Mouse (Mus musculus): ENCODE measurements at regions not wholly inside any gene's neighbourhood (a gene's known extent, or its start where the extent isn't known, plus 50 kb on each side); places are given as distances from the start of the nearest gene placed in this dataset.

DNA sequence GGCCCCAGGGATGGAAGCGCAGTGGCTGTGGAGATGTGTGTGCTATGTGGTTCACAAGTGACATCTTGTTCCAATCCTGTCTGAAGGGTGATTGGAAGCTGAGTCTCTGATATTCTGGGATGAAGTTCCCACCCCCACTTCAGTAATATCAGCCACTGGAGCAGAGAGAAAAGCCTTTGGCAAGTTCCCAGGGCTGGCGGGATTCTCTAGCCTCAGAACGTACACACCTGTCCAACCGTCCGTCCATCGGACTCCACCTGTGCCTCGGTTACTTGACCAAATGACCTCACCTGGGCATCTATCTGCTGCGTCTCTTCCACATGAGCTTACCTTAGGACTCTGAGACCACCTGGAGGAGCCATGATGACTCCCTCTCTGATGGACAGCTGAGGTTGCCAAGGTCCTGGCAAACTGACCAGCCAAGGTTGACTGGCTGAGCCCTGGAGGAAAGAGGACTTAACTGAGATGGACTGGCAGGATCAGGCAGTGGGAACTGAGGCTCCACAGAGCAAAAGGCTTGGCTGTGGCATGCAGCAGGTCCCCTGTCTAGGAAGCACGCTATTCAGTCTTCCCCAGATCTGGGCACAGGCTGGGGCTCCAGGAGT lies 152.5 kb upstream of the A530016L24Rik start:
- DNase-seq, result no peak

DNA sequence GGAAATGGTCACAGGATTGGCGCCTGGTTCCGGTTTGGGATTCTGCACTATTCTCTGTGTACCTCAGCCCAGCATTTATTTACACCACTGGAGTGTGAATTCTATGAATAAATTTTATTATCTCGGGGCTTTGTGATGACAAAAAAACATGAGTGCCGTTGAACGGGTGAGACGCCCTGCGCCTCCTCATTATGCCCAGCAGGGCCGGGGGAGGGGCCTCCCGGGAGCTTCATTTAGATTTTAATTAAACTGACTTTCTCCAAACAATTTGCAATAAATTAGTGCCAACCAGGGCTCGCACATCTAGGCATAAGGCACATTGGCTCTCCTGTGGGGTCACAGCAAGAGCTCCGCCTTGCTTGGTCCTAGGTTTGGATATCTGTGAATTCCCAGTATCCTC lies 151.8 kb upstream of the A530016L24Rik start:
- no peak for DNase-seq

- no peak for DNase-seq
Measured at GRCm38 (mm10) chr12:112338976-112339375, 150.3 kb upstream of the A530016L24Rik start.

- DNase-seq, result no peak
Measured at GRCm38 (mm10) chr12:112339481-112340179, 149.6 kb upstream of the A530016L24Rik start.

GRCm38 (mm10) chr12:112340248-112340647 lies 149.0 kb upstream of the A530016L24Rik start:
- DNase-seq, result no peak

DNA sequence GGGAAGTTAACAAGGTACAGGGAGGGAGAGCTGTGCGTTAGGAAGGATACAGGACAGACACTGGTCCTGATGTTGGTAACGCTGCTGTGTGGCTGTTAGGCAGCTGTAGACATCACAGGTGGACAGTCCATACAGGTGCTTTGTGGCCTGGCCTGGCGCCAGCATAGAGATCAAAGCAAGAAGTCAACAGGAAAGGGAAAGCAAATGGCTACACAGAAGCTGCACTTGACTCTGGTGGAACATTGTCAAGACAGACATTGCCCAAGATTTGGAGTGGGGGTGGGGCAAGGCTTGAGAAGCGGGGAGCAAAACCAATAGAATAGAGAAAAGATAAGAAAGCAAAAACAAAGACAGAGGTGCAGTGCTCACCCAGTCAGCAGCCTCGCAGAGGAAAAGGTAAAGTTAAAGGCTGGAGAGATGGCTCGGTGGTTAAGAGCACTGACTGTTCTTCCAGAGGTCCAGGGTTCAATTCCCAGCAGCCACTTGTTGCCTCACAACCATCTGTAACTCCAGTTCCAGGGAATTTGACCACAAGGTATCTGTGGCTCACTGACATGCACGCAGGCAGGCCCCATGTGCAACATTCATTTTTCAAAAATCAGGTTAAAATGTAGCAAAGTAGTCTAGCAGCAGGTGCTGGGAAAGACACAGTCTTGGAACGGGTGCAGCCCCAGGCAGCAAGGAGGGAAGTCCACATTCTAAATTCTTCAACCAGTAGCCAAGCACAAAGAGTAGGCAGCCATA lies 147.3 kb upstream of the A530016L24Rik start:
- DNase-seq, result no peak

DNA sequence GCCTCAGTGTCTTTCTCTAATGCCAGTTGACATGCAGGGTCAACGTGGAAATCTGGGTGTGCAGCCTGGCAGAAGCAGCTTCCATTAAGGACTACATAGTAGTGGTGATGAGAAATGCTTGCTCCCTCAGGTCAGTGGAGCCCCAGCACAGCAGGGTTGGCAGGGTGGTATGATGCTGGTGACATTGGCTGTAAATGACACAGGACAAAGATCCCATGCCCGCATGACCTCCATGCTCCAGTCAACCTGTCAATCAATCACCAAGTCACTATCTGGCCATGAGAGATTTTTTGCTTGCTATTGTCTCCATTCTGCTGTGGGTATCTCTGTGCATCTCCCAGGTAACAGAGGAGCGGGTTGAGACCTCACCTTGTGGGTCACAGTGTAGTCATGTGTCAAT lies 146.2 kb upstream of the A530016L24Rik start:
- DNase-seq, result no peak

DNA sequence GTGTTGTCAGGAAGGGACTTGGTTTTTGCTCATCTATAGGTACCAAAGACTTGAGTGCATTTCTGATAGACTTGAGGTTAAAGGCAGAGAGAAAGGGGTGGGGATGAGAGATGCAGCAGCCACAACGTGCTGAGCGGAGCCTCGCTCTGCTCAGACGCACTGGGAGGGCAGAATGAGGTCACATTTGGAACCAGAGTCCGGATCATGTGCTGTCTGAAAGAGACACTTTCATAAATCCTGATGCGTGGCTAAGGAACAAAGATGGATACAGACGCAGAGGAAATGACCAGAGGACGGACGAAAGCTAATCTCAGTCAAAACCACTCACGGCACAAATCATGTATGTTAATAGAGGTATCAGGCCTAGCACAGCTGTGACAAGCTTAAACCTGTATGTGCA lies 145.0 kb upstream of the A530016L24Rik start:
- DNase-seq, result peak; percentile 41

- no peak for DNase-seq
Measured at GRCm38 (mm10) chr12:112345797-112346196, 143.5 kb upstream of the A530016L24Rik start.

GRCm38 (mm10) chr12:112348116-112348515 lies 141.1 kb upstream of the A530016L24Rik start:
- DNase-seq, result no peak

DNA sequence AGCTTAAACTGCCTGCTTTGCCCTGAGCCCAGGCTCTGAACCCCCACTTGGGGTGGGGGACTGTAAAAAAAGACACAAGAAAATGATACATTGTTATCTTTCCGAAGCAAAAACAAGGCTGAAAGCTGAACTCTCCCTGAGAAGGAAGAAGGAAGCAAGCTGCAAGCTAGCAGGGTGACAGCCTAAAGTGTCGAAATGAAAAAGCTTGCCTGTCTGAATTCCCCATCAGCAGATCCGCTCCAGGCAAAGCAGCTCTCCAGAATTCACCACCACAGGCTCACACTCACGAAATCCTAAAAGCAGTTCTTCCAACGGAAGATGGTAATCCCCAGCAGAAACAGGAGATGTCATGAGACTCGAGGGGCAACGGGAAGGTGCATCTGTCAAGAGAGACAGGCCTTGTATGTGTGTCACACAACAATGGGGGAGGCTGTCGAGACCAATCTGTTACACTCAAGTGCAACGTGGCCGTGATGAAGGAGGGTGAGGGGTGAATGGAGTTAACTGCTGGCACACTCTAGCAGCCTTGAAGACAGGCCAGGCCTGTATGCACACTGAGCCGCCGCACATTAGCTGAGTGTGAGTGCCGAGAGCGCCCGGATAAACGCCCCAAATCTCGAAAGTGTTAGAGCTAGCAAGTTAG lies 139.5 kb upstream of the A530016L24Rik start:
- DNase-seq, result no peak

DNA sequence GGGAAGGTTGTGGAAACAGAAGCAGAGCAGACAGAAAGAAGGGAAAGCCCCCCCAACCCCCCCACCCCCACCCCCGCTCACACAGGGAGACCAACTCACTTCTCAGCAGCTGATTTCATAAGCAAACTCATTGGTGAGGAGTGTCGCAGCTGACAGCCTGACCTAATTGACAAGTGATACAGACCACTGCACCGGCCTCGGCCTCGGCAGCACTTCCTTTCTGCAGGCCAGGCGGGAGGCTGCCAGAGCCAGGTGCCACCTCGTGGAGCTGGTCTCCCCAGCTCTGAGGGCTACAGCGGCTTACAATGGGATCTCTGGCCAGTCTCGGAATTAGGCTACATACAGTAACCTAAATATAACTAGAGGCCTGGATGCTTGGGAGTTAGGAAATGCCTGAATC lies 138.5 kb upstream of the A530016L24Rik start:
- DNase-seq, result no peak

GRCm38 (mm10) chr12:112363349-112363748 lies 125.9 kb upstream of the A530016L24Rik start:
- DNase-seq, result no peak

- no peak for DNase-seq
Measured at GRCm38 (mm10) chr12:112367221-112367620, 122.0 kb upstream of the A530016L24Rik start.

DNA sequence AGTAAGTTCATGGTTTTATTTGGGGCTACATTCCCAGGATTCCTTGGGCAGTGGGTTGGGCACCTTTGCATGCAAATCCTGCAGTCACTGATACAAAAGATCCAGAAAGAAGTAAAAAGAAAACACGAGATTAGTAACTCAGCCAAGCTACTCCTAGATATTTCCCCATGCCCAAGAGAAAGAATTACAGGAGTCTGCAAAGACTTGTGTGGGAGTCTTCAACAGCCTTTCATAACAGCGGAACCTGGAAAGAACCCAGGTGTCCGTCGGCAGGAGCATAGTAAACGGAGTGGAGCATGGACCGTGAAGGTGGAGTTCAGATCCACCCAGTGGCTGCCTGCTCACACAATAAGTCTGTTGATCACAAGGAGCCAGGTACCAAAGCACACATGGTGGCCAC lies 121.1 kb upstream of the A530016L24Rik start:
- DNase-seq, result no peak

- DNase-seq, result peak; percentile 50
Measured at GRCm38 (mm10) chr12:112369581-112370371, 119.5 kb upstream of the A530016L24Rik start.

DNA sequence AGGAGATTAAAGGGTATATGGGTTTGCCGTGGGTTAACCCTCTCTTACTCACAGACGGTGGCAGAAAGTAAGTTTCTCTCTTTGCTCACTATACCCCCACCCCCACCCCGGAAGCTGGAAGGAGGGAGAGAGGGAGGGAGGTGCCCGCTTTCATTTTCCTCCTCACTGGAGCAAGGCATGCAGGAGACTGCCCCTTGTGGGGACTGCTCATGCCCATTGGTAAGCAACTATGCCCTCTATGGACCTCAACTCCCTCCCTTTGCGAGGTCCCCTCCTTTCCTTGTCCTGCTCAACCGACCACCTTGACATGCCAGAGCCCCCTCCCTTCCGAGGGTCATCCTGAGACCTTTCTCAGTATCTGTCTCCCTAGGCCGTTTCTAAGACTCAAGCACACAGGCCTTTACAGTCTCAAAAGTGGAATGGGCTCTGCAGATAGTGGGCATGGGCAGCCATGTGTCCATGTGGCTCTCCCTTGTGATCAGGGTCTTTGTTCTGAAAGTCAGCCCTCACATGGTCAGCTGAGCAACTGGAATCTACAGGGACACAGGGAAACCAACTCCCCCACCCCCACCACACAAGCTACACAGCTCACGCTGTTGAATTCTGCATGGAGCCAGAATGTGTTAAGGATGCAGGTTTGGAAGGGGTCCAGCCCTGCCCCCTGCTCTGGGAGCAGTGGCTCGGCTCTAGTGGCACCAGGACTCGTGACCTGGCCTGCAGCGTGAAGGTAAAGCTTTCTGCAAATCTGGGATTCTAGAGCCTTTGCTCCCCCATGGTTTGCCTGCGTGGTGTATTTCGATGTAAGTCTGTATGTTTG lies 116.8 kb upstream of the A530016L24Rik start:
- no peak for DNase-seq

DNA sequence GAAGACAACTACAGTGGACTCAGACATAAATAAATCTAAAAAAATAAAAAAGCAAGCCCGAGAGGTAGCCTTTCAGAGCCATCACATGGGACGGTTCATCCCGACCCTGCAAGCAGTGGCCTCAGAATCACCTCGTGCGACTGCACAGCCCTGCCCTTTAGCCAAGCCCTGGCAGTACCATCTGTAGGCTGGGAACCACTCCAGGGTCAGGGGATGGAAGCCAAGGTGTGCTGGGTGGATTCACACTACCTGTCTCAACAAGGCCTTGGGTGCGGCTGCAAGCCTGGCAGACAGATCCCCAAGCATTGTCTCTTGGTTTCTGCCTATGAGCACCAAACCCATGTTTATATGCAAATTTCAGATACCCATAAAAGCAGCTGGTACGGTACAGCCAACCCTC lies 115.3 kb upstream of the A530016L24Rik start:
- no peak for DNase-seq

DNA sequence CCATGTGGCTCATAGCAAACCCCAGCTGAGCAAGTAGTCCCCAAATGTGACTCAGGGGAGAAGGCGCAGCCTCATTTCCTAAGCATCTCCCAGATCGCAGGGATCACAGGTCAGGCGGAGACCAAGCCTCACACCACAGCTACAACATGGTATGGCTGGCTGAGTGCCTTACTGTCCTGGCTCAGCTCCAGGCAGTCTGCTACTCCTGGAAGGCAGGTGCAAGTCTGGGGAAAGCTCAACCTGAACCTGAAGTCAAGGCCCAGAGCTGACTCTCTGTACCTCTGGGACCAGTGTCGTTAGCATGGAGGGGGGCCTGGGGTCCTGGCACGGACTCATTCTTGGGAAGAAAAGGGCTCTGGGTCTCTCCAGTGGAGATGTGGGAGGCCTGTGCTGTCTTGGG lies 113.0 kb upstream of the A530016L24Rik start:
- no peak for DNase-seq

- no peak for DNase-seq
Measured at GRCm38 (mm10) chr12:112376701-112377100, 112.5 kb upstream of the A530016L24Rik start.

DNA sequence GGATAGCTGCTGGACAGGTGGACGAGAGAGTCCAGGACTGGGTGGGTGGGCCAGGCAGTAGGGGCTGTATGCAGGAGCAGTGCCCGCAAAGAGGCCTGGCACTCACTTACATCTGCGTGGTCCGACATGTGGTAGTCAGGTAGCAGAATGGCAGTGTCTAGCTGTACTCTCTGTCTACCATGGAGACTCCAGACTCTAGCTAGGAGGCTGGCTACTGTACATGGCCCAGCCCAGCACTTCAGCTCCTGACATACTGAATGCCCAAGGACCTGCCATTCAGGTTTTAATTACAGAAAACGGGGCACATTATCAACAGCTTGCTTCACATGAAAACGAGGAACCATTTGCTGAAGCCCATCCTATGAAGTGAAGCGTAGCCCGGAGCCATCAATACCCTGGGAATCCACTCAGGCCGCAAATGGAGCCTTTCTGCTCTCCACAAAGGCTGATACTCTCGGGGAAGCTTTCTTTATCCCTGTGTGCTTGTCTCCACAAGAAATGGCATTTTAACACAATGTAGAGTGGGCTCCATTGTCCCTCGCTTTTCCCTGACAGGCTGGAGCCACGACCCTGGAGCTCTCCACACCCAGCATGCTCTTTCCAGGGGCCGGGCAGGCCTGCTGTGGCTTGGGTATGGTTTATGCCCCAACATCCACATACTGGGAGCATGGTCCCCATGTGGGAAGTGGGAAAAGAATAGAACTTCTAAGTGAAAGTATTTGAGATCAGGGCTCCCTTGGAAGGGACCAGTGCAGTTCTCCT lies 110.6 kb upstream of the A530016L24Rik start:
- DNase-seq, result no peak
